15 mouse cellular contexts compared by ENCODE assay signal in the genomic region with DNA sequence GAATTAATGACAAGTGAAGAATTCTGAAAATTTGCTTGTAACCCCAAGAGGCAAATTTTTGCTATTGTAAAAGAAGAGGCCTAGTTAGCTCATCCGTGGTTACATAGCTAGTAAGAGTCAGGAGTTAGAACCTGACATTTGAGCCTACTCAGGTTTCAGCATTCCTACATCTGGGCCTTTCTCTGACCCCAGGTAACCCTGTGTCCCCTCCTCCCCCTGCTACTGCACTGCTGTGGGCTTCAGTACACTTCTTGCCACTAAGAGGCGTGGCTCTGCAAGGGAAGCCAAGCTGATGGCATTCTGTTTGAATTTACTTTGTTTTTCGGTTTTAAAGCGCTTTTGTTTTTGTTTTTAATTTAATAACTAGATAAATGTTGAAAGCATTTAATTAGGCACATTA.
DNase-seq lines count a peak whose midpoint lies in the region; ATAC-seq lines count a peak whose summit lies in the region.
"Had no signal": no experiment of that assay in that cellular context is flagged by ENCODE, and none has a peak within 500 bp of the region (broad histone marks: within the 10 kb centered on the region; RNA-seq: fewer than 3 reads in every experiment).

No protein-coding gene starts in this region.

- ATAC-seq in hindbrain, embryonic 16.5 days = no peak

- H3K27ac ChIP-seq in hindbrain, embryonic 10.5 days = no peak overlapping the region
- H3K27ac ChIP-seq in hindbrain, embryonic 16.5 days (ENCODE audit: low read depth, low read length) = no peak overlapping the region
- no peak overlapping the region for H3K27ac ChIP-seq in midbrain, embryonic 10.5 days (replicated peaks)
- H3K27ac ChIP-seq: heart, embryonic 13.5 days; hindbrain, embryonic 15.5 days had no signal

- intact Hi-C loops in left cerebral cortex, postnatal 14 days (cut with DNase I) = no loop called here

- H3K36me3 ChIP-seq in hindbrain, embryonic 10.5 days = peaks cover 5% of the 10 kb centered on the region
- no peaks in the 10 kb centered on the region for H3K36me3 ChIP-seq in hindbrain, embryonic 16.5 days (ENCODE audit: control insufficient read depth, insufficient read depth, low read length)
- peaks cover 9% of the 10 kb centered on the region for H3K36me3 ChIP-seq in midbrain, embryonic 10.5 days
- H3K36me3 ChIP-seq: hindbrain, embryonic 15.5 days had no signal

- H3K9ac ChIP-seq in hindbrain, embryonic 16.5 days (ENCODE audit: low read depth, low read length) = no peak overlapping the region
- H3K9ac ChIP-seq: heart, embryonic 13.5 days; hindbrain, embryonic 15.5 days; lung, embryonic 14.5 days had no signal

- H3K9me3 ChIP-seq in hindbrain, embryonic 10.5 days = no peaks in the 10 kb centered on the region
- no peaks in the 10 kb centered on the region for H3K9me3 ChIP-seq in hindbrain, embryonic 16.5 days (ENCODE audit: control insufficient read depth, low read length)
- H3K9me3 ChIP-seq in midbrain, embryonic 10.5 days (replicated peaks) = no peaks in the 10 kb centered on the region
- H3K9me3 ChIP-seq: heart, embryonic 13.5 days; hindbrain, embryonic 15.5 days had no signal

- peaks cover 15% of the 10 kb centered on the region for H3K4me1 ChIP-seq in hindbrain, embryonic 10.5 days (replicated peaks)
- no peaks in the 10 kb centered on the region for H3K4me1 ChIP-seq in hindbrain, embryonic 16.5 days (ENCODE audit: control insufficient read depth, insufficient read depth, low read depth, low read length)
- peaks cover 12% of the 10 kb centered on the region for H3K4me1 ChIP-seq in midbrain, embryonic 10.5 days
- H3K4me1 ChIP-seq: hindbrain, embryonic 15.5 days had no signal

- WGBS in hindbrain, embryonic 10.5 days = 74% methylated on average over 4 of the region's 4 CpGs
- WGBS in hindbrain, embryonic 16.5 days = 85% methylated on average over 4 of the region's 4 CpGs
- 67% methylated on average over 4 of the region's 4 CpGs for WGBS in midbrain, embryonic 10.5 days

- H3K27me3 ChIP-seq in hindbrain, embryonic 10.5 days (ENCODE audit: insufficient read depth, poor library complexity, severe bottlenecking) = no peaks in the 10 kb centered on the region
- no peaks in the 10 kb centered on the region for H3K27me3 ChIP-seq in hindbrain, embryonic 16.5 days (replicated peaks; ENCODE audit: control insufficient read depth, insufficient read depth, low read length)
- no peaks in the 10 kb centered on the region for H3K27me3 ChIP-seq in midbrain, embryonic 10.5 days (ENCODE audit: low read depth, poor library complexity, severe bottlenecking)
- H3K27me3 ChIP-seq: heart, embryonic 13.5 days; hindbrain, embryonic 15.5 days had no signal

- H3K4me2 ChIP-seq in hindbrain, embryonic 16.5 days (ENCODE audit: low read length) = no peak overlapping the region
- H3K4me2 ChIP-seq: heart, embryonic 13.5 days; hindbrain, embryonic 15.5 days; lung, embryonic 14.5 days had no signal

- peak; percentile 24 for DNase-seq in hindbrain, embryonic 10.5 days (ENCODE audit: low spot score)
- DNase-seq in embryo, embryonic 11 days = peak; percentile 77
- DNase-seq in kidney, adult 9 months = peak; percentile 70
- DNase-seq in mesoderm, embryonic 11.5 days (ENCODE audit: low read depth, low spot score) = peak; percentile 80
- DNase-seq in frontal cortex, postnatal 25 days (ENCODE audit: low spot score in 2 of 2) = no peak
- DNase-seq in midbrain, embryonic 10.5 days (ENCODE audit: low spot score) = no peak
- no peak for DNase-seq in left cerebral cortex, postnatal 14 days (ENCODE audit: low spot score in 2 of 2)
- DNase-seq: cerebellum, adult 11 months; liver; lung, embryonic 14.5 days; right cerebral cortex, adult 18-20 months had no signal

- H3K4me3 ChIP-seq in hindbrain, embryonic 10.5 days = no peak overlapping the region
- H3K4me3 ChIP-seq in hindbrain, embryonic 16.5 days (ENCODE audit: low read length) = no peak overlapping the region
- H3K4me3 ChIP-seq in midbrain, embryonic 10.5 days = no peak overlapping the region
- H3K4me3 ChIP-seq: erythroblast, embryonic 14.5 days; heart, embryonic 13.5 days; hindbrain, embryonic 15.5 days had no signal

Comparison
In these comparisons a context has a peak if more than half of its experiments do, and no peak if none do; other contexts are left out.
1. DNase-seq: peak in hindbrain, embryonic 10.5 days (single experiment), embryo, embryonic 11 days (single experiment), kidney, adult 9 months (single experiment) and mesoderm, embryonic 11.5 days (single experiment); none in frontal cortex, postnatal 25 days (0 of 2), midbrain, embryonic 10.5 days (single experiment) and left cerebral cortex, postnatal 14 days (0 of 2).